Mouse (Mus musculus): ENCODE measurements around the gene Pknox1.

Gene Pknox1

GRCm38 (mm10) chr17:31652152-31652551 is 87.6 kb downstream of the Pknox1 start:
- DNase-seq (ENCODE audit: low read depth) = no peak

- DNase-seq (ENCODE audit: low read depth) = no peak
Observed at GRCm38 (mm10) chr17:31653277-31653676, 88.7 kb downstream of the Pknox1 start.

- DNase-seq (ENCODE audit: low read depth) = peak; percentile 28
Observed at GRCm38 (mm10) chr17:31655366-31655765, 90.8 kb downstream of the Pknox1 start.

GRCm38 (mm10) chr17:31656682-31657081 is 92.1 kb downstream of the Pknox1 start:
- no peak for DNase-seq (ENCODE audit: low read depth)

Measured in NIH3T3 (cell line).